Mouse (Mus musculus) olfactory bulb, adult 2 months (tissue): ENCODE results near the gene Esf1.
"Not testable (repeated sequence)": the region's sequence is repeated elsewhere in the genome, so short reads cannot be mapped to it uniquely, and the experiment has no call there.

ENCODE experiments used
- CTCF ChIP-seq: fragments of 200-500 bp; IDR thresholded peaks from 2 replicates; pipeline ENCODE4 v1.5.1; 2012; ENCODE audit warnings: low read depth, mild to moderate bottlenecking, low read length, moderate library complexity; ENCODE audit not compliant: insufficient read depth
- POLR2A ChIP-seq: fragments of 200-500 bp; IDR thresholded peaks from 2 replicates; pipeline ENCODE4 v1.6.1; 2012; ENCODE audit warnings: mild to moderate bottlenecking, low read depth, low read length, moderate library complexity; ENCODE audit not compliant: insufficient read depth

DNA sequence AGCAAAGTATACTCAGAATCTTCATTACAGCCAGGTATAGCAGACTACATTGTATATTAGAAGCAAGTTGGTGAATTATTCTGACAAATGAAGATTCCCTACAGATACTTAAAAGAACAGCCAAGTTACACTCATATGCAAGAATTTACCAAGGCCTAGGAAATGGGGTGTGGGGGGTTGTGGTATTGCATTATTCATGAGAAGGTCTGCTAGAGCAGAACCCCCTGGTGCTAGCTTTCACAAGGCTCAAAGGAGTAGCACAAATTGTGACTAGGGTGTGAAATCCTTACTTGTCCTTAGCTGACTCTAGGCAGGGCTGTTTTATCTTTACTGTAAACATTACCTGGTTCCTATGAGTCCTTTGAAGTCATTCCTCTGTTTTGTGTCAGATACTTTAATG lies 91.1 kb downstream of the Esf1 start:
- TF ChIP-seq CTCF, POLR2A: not testable (repeated sequence)
